Mouse (Mus musculus) heart, postnatal 25 days (tissue): ENCODE results near the gene Angpt4. TPM values are rescaled to one million over a fixed set of nuclear protein-coding genes. Genes with fewer than 3 reads are reported as not detected.

Source experiments
- DNase-seq: peaks from one replicate; pipeline ENCODE4 v3.0.0; 2022; ENCODE audit warnings: low spot score
- intact Hi-C: fragments of 180-260 bp; cut with DNase I; formaldehyde crosslinking; loops from one replicate; pipeline ENCODE4 v1.15.1; 2025
- total RNA-seq, 2 experiments: library from RNA; stranded (reverse); gene quantifications; 2 replicates each; pipeline ENCODE4 v1.2.3; 2021

The Angpt4 gene
- under 1 TPM; 0.13 to 0.39 TPM for total RNA-seq

DNA sequence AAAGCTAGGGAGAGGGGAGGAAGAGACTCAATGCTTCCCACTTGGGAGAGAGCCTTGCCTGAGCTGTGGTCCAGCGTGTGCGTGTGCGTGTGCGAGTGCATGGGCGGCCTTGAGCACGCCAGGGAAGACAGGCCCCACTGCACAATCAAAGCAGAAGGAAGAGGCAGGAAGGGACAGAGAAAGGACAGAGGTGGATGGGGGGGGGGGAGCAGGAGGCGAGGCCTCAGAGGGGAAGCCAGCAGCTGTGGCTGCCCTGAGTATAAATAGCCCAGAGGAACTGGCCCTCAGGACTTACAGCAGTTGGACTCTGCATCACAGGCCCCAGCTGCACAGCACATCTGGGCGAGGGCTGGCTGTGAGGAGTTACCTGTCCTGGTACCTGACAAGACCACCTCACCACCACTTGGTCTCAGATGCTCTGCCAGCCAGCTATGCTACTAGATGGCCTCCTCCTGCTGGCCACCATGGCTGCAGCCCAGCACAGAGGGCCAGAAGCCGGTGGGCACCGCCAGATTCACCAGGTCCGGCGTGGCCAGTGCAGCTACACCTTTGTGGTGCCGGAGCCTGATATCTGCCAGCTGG lies at the start of gene Angpt4:
Gene Angpt4 (plus strand): TSS at position 292 of the 582 bp plus-strand sequence.
- intact Hi-C loops = no loop called here
- no peak for DNase-seq

GRCm38 (mm10) chr2:151862257-151862810 lies 48.7 kb upstream of the Angpt4 start:
- no peak for DNase-seq
- intact Hi-C loops = no loop called here

- intact Hi-C loops = no loop called here
Measured at GRCm38 (mm10) chr2:151864941-151865340, 46.1 kb upstream of the Angpt4 start.

GRCm38 (mm10) chr2:151866487-151866886 lies 44.5 kb upstream of the Angpt4 start:
- intact Hi-C loops = loop anchor here (1.0 kb wide), 1 partner anchor 118 kb away; no protein-coding TSS in a partner anchor
- no peak for DNase-seq

More at GRCm38 (mm10) chr2:151864941-151865340, 46.1 kb upstream of the Angpt4 start:
- DNase-seq = no peak

DNA sequence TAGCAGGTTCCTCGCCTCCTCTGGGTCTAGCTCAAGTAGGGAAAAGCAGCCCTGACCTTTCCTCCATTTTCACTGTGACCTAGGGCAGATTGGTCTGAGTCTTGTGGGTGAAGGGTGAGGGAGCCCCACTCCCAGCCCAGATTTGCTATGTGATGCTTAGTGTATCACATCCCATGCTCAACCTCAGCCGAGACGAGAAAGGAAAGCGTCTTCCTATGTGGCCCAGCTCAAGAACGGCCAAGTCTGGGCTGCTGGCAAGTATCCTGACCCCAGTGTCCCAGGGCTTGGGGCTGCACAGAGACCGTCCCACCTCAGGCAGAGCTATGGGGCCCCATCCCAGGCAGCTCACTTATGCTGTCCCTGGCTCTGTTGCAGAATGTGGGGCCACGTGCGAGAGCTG lies 42.8 kb upstream of the Angpt4 start:
- no peak for DNase-seq
- intact Hi-C loops = no loop called here

DNA sequence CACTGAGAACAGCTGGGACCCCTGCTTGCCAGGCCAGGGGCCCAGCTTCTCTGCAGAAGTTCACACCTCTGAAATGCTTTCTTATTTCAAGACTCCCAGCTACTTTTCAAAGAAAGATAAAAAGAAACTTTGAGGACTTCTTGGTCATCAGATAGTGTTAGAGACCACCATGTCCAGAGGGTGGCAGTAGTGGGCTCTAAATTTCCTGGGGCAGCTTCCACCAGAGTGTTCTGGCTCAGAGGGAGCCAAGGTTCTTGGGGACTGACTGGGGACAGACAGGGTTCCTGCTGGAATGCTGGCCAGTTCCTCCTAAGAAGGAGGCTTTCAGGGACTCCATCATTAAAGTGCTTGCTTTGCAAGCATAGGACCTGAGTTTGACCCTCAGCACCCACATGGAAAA lies 36.5 kb upstream of the Angpt4 start:
- intact Hi-C loops = no loop called here
- no peak for DNase-seq

- no peak for DNase-seq
- intact Hi-C loops = loop anchor here (1.0 to 5.0 kb wide), 2 partner anchors 51 to 119 kb away; no protein-coding TSS in a partner anchor
Measured at GRCm38 (mm10) chr2:151876012-151876485, 35.0 kb upstream of the Angpt4 start.

- no peak for DNase-seq
- intact Hi-C loops = loop anchor here (5.0 kb wide), 1 partner anchor 49 kb away; no protein-coding TSS in a partner anchor
Measured at GRCm38 (mm10) chr2:151878645-151879044, 32.4 kb upstream of the Angpt4 start.

- DNase-seq = no peak
- intact Hi-C loops = loop anchor here (5.0 kb wide), 1 partner anchor 48 kb away; no protein-coding TSS in a partner anchor
Measured at GRCm38 (mm10) chr2:151879760-151880159, 31.2 kb upstream of the Angpt4 start.

GRCm38 (mm10) chr2:151891031-151891430 lies 20.0 kb upstream of the Angpt4 start:
- DNase-seq = no peak
- intact Hi-C loops = no loop called here

GRCm38 (mm10) chr2:151893122-151893774 lies 17.8 kb upstream of the Angpt4 start:
- intact Hi-C loops = no loop called here
- no peak for DNase-seq

DNA sequence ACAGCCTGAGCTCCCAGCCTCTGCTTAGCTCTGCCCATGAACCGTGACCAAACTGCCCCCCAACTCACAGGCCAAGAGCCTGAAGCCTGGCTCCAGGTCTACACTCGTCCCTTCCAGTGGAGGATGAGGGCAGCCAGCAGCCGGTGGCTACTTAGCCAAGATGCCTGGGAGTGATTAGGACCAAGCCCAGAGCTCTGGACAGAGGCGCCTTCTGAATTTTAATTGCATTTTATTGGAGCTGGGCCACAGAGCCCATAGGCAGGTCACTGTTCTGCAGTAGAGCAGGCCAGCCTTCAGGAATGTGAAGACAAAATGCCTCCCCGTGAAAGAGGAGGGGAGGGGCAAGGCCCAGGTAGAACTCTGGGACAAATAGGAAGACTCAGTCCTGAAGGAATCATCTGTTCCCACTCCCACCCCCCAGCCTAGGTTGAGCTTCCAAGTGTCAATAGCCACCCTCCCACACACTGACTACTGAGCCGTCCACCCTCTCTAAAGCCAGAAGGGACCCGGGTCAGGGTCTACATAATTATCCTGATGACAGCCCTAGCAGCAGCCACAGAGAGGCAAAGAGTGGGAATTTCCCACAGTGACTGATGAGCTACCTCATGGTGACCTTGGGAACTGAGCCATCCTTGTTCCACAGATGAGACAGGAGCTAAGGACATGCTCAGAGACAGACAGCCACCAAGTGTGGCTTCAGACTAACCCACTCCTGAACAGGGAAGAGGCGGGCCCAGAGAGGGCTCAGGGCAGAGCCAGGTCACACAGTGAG lies 16.6 kb upstream of the Angpt4 start:
- DNase-seq = no peak
- intact Hi-C loops = no loop called here

DNA sequence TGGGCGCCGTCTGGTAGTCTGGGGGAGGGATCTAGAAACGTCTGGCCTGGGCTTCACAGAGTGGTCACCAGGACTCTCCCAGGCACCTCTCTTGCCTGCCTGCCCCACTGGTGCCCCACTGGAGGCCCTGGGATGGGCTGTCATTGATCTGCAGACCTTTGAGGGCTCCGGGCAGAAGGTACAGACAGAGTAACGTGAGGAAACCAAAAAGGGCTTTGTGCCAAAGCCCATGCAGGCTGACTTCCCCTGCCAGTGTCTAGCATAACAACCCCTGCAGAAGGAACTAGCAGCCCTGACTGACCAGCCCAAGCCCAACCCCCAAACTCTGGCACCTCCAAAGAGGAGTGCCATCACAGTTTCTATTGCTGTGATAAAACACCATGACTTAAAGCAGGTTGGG lies 15.1 kb upstream of the Angpt4 start:
- intact Hi-C loops = no loop called here
- no peak for DNase-seq

DNA sequence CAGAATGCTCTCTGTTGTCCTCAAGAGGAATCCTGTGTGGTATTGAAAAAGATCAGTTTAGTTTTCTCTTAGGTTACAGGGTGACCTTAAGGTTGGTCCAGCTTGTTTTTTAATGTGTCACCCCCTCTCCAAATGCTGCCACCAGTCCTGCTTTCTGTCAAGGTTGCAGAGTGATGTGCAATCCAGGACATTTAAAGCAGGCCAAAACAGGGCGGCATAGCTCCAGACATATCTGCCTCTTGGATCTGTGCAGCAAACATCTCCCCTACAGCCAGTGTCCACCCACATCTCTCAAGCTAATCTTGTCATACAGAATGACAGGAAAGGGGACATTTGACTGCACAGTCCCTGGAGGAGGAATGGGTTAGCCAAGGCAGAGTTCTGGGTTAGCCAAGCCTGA lies 12.9 kb upstream of the Angpt4 start:
- no peak for DNase-seq
- intact Hi-C loops = no loop called here

- DNase-seq = no peak
- intact Hi-C loops = no loop called here
Measured at GRCm38 (mm10) chr2:151900845-151901244, 10.2 kb upstream of the Angpt4 start.

DNA sequence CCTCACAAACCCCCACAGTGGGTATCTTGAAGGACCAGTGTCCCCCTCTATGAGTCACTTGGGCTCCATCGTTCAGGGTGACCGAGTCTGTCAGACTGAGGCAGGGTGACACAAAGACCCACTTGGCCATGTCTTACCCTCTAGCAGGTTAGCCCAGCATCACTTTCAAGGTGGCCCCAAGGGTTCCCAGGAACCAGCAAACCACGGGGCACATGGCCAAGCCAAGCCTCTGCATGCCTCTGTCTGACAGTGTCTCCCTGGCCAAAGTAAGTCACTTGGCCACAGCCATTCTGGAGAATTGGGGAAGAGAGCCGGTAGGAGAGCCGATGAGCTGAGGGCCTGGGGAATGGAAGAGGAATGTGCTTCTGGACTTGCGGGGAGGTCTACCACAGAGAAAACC lies 7.7 kb upstream of the Angpt4 start:
- DNase-seq = no peak
- intact Hi-C loops = no loop called here

DNA sequence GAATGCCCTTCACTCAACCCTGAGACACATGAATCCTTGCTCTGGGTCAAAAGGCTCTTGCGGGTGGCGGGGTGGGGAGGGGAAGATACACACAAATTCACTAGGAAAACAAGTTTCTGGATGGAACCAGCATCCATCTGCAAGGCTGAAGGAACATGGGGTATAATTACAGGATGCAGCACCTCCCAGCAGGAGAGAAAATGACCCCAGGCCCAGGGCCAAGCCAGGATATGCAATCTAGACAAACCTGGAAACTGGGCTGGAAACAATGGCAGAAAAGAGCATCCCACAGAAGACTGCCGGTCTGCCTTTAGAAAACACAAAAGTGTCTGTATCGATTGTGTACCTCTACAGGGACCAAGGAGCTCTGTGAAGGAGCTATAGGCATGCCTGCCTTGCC lies 7.1 kb upstream of the Angpt4 start:
- intact Hi-C loops = no loop called here
- DNase-seq = no peak

DNA sequence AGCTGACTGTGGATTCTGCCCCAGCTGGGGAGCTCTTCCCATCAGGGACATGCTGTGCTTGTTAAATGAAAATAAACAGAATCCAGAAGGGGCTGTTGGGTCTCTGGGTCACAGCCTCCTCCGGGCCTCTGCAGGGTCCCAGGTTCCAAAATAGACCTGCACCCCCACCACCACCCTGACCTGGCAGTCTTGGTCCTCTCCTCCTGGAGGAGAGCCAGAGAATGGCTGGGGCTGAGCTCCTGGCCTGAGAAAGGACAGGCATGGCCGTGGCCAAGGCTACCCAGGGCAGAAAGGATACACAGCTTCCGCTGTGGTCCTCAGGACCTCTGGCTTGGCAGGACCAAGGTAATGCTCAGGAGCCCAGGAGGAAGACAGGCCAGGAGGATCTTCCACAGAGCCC lies 6.4 kb upstream of the Angpt4 start:
- intact Hi-C loops = no loop called here
- no peak for DNase-seq

DNA sequence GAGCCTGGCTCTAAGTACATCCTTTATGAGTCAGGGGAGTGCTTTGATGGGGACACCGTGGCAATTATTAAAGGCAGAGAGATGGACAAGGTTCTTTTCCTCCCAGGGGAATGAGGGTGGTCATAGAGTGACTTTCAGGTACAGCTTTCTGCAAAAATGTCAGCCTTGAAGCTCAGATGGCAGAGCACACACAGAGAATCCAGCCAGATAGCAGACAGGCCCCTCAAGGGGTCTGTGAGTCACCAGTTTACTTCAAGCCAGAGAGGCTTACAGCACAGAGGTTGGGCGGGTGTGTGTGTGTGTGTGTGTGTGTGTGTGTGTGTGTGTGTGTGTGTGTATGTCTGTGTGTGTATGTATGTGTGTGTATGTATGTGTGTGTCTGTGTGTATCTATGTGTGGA lies 4.0 kb upstream of the Angpt4 start:
- intact Hi-C loops = no loop called here
- no peak for DNase-seq

GRCm38 (mm10) chr2:151909386-151909785 lies 1.6 kb upstream of the Angpt4 start:
- DNase-seq = no peak
- intact Hi-C loops = no loop called here

- intact Hi-C loops = no loop called here
- DNase-seq = no peak
Measured at GRCm38 (mm10) chr2:151910498-151910897, 512 bp upstream of the Angpt4 start.
